Mouse (Mus musculus): ENCODE data around the gene Klhl40. TPM values are rescaled to one million over a fixed set of nuclear protein-coding genes. Genes with fewer than 3 reads are reported as not detected.

The Klhl40 gene
- total RNA-seq, 2 experiments from 2014 or later: 1.3 TPM

DNA sequence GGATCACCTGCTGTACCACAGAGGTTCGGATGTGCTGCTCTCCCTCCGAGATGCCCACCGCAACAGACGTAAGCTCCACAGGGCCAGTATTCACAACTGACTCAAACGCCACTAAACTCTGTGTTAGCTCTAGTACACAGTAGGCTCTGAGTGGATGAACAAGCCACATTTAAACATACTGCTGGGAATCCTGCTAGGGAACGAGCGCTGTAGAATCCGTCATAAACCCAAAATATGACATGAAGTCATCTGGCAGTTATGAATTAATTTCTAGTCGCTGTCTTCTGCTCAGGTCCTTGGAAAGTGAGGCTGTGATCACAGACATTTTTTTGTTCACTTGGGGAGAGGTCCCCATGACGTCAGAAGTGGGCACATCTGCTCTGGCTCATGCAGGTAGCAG, 1.5 kb upstream of the Klhl40 start:
- DNase-seq: no peak
- intact Hi-C loops (cut with DNase I): no loop called here

DNA sequence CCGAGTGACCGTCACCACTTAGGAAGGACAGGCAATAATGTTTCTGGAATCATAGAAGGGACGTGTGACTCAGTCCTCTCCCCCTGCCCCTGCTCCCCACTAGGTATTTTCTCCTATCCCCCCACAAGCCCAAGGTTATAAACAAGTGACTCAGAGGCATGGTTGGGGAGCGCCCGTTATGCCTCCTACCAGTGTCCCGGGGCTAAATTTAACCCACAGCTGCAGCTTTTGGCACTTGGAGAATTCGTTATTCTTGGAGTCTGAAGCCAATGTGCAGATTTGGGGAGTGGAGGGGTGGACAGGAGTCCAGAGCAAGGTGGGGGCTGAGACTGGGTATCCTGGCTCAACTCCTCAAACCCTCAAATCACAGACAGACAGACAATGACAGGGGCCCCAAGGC, 896 bp upstream of the Klhl40 start:
- intact Hi-C loops (cut with DNase I): no loop called here

DNA sequence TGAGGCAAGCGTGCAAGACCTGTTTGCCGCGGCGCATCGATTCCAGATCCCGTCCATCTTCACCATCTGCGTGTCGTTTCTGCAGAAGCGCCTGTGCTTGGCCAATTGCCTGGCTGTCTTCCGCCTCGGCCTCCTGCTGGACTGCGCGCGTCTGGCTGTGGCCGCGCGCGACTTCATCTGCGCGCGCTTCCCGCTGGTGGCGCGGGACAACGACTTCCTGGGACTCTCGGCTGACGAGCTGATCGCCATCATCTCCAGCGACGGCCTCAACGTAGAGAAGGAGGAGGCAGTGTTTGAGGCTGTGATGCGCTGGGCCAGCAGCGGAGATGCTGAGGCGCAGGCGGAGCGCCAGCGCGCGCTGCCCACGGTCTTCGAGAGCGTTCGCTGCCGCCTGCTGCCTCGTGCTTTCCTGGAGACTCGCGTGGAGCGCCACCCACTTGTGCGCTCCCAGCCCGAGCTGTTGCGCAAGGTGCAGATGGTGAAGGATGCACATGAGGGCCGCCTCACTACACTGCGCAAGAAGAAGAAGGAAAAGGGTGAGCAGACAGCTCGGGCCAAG, 738 bp downstream of the Klhl40 start:
- intact Hi-C loops (cut with DNase I): no loop called here
- DNase-seq: peak; percentile 72

More for the DNA sequence above, 896 bp upstream of the Klhl40 start:
- no peak for DNase-seq

DNA sequence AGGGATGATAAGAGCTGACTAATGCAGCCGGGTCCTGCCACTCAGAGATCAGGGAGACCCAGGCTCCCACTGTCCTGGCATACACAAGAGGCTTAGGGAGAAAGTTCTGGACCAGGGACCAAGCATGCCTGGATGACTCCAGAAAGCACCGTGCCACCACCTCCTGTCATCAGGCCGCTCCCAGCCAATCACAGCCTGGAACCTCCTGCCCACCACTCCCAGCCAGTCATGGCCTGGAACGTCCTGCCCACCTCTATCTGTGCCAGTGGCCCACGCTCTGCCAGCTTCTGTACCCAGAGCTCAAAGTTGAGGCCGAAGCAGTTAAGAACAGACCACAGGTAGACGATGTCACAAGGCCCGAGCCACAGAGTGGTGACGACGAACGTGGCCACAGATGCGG, 7.4 kb downstream of the Klhl40 start:
- DNase-seq: no peak
- intact Hi-C loops (cut with DNase I): no loop called here

DNA sequence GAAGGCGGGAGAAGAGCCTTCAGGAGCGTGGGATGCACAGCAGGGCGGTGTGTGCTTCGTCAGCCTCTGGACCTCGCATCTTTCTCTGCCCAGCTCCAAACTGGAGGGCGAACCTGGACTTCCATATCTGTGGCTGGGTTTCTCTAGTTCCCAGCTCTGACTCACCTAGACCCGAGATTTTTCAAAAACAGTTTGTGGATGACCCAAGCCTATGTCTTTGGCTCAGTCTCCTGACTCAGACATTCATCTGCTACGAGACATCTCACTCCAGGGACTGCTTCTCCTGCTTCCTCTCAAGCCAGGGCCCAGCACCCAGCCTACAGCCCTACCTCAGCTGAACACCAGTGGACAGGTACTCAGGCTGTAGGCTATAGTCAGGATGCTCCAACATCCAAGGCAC, 7.9 kb downstream of the Klhl40 start:
- intact Hi-C loops (cut with DNase I): no loop called here
- no peak for DNase-seq

DNA sequence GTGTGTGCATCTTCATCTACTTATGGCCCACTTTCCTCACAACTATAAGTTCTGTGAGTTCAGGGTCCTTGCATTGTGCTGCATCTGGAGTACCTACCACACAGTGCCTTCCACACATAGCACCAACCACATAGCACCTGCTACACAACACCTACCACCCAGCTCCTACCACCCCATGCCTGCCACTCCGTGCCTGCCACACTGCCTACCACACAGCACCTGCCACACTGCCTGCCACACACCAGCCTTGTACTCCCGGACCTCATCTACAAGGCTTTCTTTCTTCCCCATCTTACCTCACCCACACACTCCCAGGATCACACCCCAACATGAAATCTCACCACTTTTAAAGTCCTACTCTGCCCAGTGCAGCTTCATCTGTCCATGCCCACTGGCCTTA, 9.0 kb downstream of the Klhl40 start:
- intact Hi-C loops (cut with DNase I): no loop called here
- no peak for DNase-seq

DNA sequence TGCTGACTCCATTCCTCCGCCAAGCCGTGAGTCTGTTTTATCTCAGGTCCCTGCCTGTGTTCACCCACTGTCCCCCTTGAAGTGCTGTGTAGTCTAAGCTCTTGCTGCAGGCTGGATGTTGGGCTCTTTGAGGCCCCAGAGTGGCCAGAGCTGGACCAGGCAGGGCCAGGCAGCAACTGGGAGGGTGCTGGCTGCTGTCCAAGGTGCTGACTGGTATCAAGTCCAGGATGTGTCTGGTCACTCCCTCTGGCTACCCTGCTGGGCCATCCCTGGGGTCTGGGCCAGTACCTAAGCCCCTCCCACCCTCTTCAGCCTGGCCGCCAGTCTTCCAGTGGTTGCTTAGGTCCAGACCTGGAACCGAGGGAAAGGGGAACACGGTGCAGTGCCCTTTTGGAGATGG, 13.8 kb downstream of the Klhl40 start:
- intact Hi-C loops (cut with DNase I): no loop called here
- peak; percentile 63 for DNase-seq

DNA sequence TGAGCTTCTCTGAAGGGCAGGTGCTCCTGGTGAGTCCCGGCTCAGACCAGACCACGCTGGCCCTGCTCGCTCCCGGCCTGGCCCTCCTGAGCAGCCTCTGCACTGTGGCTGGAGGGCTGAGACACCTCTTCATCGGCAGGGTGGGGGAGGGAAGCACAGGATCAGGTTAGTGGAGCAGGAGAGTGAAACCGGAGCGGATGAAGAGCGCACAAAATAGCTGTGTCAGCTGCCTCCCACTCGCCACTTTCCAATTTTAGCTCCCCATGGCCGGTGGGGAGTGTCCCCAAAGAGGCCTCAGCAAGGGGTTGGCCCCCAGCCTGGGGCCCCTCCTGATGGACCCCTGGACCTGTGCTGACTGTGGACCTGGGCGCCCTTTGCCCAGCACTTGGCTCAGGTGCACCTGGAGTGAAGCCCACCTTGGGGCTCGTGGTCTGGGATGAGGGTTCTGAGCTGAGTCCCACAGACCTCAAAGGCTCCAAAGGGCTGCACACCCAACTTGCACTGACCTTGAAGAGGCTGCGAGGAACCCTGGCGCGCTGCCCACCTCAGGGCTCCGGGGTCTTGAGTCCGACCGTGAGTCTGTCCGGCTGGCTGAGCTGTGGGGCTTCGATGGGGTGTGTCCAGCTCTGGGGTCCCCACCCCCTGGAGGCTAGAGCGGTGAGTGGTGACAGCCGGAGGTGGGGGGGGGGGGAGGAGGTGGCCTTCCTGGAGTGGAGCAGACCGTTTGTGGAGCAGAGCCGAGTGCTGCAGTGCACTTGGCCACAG, 14.5 kb downstream of the Klhl40 start, which contains the start of gene Hhatl:
Gene Hhatl, minus strand, starts transcription at position 751 of the 765 bp plus-strand sequence.
- intact Hi-C loops (cut with DNase I): no loop called here
- DNase-seq: peak; percentile 32

DNA sequence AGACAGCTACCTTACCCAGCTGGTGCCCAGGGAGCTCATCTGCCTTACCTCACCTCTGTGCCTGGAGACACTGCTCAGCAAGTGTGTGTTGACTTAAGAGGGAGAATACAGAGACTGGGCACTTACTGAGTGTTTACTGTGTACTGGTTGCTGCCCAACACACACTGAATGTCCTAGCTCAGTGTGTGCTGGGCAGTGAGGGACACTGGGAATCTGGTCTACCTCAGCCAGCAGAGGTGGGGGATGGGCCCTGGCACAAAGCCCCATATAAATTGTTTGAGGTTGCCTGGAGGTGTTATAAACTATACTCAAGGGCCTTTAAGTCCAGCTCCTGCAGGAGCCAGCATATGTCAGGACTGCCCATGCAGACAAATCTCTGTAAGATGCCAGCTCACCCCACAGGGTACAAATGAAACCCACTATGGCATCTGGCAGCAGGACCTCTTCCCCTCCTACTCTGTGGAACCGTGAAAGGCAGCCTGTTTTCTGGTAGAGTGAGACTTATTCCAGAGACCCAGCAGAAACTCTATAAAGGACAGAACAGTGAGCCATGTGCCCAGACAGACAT, 17.6 kb downstream of the Klhl40 start:
- peak; percentile 74 for DNase-seq

DNA sequence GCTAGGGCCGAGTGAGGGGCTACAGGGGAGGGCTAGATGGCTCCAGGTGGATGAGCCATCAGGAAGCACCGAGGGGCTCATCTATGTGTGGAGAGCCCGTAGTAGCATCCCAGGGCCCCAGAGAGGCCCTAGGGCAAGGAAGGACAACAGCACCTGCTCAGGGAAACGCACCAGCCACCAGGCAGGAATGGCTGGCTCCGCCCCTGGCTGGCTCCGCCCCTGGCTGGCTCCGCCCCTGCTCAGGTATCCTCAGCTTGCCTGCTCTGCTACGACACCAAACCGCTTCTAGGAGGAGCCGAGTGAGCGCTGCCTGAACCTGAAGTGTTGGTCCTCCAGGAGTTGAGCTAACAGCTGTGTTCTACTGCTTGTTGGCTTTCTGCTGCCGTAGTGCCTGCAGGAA, 20.3 kb downstream of the Klhl40 start:
- intact Hi-C loops (cut with DNase I): no loop called here
- no peak for DNase-seq

More for the DNA sequence above, 17.6 kb downstream of the Klhl40 start:
- intact Hi-C loops (cut with DNase I): no loop called here

DNA sequence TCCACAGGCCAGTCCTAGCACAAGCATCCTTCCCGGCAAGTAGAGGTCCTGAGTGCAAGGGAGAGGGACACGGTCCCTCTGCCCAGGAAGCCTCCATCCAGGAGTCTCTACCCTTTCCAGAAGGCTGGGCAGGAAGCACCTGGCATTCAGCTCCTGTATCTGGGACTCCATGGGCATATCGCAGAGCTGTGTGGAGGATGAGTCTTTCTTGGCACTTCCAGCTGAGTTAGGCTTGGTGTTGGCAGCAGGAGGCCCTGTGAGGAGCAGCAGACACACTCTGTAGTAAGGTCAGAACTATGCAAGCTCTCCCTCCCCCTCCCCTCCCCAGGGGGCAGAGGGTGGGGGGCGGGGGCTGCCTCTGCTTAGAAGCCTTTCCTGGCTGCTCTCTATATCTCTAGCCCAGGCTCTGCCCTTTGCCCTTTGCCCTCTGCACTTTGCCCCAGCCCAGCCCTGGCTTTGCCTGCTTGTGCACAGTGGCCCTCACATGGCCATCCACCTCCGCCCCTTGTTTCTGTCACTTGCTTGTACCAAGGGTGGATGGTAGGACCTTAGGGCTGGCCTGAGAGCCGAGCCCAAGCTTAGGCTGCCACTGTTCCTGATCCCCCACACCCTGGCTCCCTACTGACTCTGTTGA, 21.6 kb downstream of the Klhl40 start:
- intact Hi-C loops (cut with DNase I): no loop called here
- DNase-seq: no peak

DNA sequence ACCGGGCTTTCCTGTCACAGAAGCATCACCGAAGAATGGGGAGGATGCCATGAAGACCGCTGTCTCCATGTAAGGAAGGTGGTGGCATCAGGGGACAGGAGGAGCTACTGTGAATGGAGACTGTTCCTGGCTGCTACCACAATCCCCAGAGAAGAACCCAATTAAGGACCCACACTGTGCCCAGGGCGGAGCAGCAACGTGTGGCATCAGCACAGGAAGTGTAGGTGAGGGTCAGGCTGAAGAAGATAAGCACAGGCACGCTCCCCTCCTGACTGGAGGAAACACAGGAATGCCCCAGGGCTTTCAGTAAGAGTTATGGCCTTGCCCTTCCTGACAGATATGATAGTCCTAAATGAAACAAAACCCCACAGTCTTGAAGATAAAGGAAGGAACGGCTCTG, 25.3 kb downstream of the Klhl40 start:
- DNase-seq: no peak
- intact Hi-C loops (cut with DNase I): no loop called here

DNA sequence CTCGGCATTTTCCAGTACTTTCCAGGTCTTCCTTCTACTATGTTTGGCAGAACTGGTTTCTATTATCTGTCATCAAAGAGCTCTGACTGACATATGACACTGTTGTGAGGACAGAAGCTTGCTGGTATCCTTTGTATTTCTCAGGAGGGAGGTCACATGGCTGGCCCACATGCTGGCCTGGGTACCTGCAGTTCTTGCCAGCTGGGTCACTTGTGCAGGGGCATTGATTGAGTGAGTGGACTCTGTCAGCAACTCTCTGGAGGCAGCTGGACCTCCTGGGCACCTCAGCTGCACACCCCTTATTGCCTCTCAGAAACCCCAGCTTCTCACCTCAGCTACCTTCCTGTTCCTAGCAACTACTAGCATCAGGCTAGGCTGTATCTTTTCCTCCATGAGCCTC, 30.1 kb downstream of the Klhl40 start:
- DNase-seq: no peak
- intact Hi-C loops (cut with DNase I): no loop called here

DNA sequence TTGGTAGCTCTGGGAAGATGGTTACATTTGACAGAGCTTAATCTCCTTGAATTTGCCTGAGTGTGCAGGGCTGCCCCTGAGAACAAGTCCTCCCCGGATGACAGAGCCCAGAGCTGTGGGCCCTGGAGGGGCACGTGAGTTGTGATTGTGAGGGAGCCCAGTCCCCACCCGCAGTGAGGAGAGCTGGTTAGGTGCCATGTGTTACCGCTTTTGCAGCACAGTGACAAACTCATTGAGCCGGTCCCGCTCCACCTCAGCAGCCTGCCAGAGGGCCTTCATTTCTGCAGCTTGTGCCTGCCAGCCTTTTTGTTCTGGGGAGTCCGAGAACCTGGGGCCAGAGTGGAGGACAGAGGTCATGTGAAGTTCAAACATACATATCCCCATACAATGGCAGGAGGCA, 30.5 kb downstream of the Klhl40 start:
- DNase-seq: peak; percentile 52
- intact Hi-C loops (cut with DNase I): no loop called here

DNA sequence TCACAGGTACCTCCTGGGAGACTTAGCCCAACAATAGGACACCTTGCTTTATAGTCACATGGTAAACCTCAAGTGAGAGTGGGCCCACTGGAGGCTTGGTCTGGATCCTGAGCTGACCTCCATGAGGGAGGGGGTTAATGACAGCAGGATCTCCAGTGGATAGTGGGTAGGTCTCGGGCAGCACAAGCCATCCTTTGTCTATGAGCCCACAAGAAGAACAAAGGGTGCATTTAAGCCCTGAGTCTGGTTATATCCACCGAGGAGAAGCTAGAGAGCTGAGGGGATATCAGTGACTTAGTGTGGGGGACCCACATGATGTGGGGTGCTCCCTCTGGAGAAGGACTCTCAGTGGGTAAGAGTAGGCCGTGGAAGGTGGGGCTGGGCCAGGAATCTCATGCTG, 31.1 kb downstream of the Klhl40 start:
- DNase-seq: no peak
- intact Hi-C loops (cut with DNase I): no loop called here

DNA sequence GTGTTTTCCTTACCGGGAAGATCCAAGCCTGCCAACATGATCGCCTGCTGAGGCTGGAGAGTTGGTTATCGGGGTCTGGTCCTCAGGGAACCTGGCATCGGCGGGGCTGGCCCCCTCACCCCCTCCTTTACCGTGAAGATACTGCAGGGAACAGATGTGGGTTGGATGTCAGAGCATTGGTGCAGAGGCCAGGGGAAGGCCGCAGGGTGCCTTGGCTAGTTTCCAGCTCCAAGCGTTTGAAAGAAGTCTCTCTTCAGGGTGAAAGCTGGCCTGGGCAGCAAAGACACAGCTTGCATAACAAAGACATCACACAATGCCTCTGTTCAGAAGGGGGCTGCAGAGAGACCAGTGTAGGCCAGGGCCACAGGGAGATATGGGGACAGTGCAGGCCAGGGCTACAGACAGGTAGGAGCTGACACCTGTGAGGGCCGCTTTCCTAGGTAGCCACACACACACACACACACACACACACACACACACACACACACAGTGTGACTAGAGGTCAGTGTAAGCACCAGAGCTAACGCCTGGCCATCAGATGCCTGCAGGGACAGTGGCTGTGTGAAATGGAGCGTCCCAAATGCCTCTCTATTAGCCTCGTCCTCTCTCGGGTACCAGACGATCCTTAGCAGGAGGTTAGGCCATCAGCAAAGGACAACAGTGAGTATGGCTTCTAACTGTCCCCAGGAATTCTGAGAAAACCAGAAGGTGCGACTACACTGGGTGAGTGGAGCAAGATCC, 32.8 kb downstream of the Klhl40 start:
- DNase-seq: peak; percentile 82
- intact Hi-C loops (cut with DNase I): no loop called here

DNA sequence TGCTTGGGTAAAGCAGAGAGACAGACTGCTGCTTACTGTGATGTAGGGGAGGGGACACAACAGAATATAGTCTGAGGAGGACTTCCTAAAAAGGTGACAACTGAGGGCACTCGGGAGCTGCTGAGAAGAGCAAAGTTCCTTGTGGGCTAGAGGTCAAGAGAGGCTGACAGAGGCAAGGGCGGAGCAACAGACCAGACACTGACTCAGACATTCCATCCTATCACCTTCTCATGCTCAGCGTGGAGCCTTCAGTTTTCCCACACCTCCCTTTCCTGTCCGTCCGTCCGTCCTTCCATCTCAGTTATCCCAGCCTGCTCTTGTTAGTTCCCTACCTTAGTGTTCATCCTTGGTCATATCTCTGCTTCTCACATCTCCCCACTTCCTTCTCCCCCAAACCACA, 37.8 kb downstream of the Klhl40 start:
- DNase-seq: no peak
- intact Hi-C loops (cut with DNase I): no loop called here

DNA sequence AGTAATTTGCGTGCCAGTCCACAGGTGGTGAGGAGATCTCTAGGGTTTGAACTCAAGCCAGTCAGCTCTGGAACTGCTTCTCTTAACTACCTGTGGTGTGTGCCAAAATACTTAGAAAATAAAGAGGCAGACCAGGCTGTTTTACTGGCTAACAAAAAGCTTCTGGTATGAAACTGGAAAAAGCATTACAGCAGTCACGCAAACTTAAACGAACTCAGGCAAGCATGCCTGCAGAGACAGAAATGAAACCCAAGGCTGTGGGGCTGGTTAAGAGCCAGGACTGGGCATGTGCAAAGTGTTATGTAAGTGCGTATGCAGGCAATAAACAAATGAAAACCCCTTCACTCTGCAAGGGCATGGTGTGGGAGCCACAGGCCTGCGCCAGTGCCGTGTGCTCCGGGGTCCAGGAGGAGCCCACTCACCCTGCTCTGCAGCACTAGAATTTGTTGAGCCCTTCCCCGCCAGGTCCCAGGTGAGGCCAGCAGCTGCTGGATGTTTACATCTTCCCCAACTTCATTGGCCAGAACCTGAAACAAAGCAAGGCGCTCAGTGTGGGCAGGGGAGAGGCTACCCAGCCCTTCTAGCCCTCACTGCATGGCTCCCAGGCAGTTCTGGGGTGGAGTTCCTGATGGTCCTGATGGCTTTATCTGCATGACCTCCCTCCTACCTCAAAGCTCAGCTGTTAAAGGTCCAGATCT, 41.8 kb downstream of the Klhl40 start:
- intact Hi-C loops (cut with DNase I): no loop called here
- DNase-seq: no peak

DNA sequence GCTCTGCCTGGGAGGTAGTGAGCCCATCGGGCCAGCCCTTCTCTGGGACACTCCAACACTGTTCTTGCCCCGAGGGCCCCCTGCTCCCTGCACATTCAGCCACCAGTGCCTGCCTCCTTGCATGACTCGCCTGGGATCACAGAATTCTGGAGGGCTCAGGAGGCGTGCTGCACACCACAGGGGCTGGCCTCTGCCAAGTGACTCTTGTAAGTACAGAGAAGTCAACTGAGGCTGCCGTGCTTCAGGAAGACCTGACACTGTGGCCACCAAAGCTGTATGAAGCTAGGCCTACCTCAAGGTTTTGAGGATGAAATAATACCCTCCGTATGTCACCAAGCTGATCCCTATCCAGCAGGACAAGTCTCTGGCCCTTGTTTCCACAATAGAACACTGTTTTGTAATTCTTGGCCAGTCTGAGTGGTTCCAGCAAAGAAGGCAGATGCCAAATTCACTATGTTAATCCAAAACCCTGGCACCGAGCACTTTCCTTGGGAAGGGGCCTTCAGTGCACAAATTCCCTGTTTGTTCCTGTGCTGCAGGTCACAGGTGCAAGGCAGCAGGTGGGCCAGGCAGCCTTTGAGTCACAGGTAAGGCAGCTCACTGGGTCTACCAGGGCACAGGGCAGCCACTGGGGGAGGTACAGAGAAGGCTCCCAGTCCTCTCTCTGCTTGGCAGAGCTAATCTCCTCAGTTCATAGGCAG, 42.5 kb downstream of the Klhl40 start:
- DNase-seq: peak; percentile 69

DNA sequence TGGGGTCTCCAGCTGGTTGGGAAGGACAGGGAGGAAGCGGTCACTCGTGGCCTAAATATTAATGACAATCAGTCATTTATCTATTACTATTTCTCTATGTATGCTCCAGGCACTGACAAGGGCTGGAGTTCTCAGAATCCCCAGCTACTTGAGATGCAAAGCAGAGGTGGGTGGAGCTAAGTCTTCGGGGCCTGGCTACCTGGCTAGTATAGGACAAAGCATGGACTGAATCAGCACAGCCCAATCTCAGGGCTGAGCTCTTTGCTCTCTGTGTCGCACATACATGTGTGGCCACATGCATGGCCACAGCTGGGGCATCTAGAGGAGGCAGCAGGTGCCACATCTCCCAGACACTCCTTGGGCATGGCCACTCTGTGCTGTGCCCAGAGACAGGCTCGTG, 43.4 kb downstream of the Klhl40 start:
- DNase-seq: no peak
- intact Hi-C loops (cut with DNase I): no loop called here

More for the DNA sequence above, 42.5 kb downstream of the Klhl40 start:
- intact Hi-C loops (cut with DNase I): no loop called here

Data from left cerebral cortex, postnatal 4 days (tissue).